Mouse (Mus musculus) limb, embryonic 13.5 days (tissue): ENCODE measurements around the gene Ptprt. TPM values are rescaled to one million over a fixed set of nuclear protein-coding genes. Genes with fewer than 3 reads are reported as not detected.

Source experiments
- ATAC-seq: fragments of 200-750 bp; cut with Nextera tagmentation; 2 replicates; pipeline ENCODE4 v1.8.0; 2017; ENCODE audit warnings: low read depth, moderate number of reproducible peaks, moderate TSS enrichment; ENCODE audit not compliant: low FRiP score
- H3K27ac ChIP-seq: fragments of 300-500 bp; sonication (generic); 2 replicates; pipeline ENCODE4 v1.5.1; 2015; ENCODE audit warnings: inconsistent platforms, mild to moderate bottlenecking, moderate library complexity
- H3K27me3 ChIP-seq: fragments of 300-500 bp; sonication (generic); 2 replicates; pipeline ENCODE4 v1.6.1; 2015; ENCODE audit warnings: mild to moderate bottlenecking, inconsistent platforms
- H3K36me3 ChIP-seq: fragments of 300-500 bp; sonication (generic); 2 replicates; pipeline ENCODE4 v1.6.1; 2015; ENCODE audit warnings: inconsistent platforms, mild to moderate bottlenecking, moderate library complexity
- H3K4me1 ChIP-seq: fragments of 300-500 bp; sonication (generic); 2 replicates; pipeline ENCODE4 v1.6.1; 2015; ENCODE audit warnings: inconsistent platforms
- H3K4me2 ChIP-seq: fragments of 300-500 bp; sonication (generic); replicated peaks from 2 replicates; pipeline ENCODE4 v1.6.1; 2015; ENCODE audit warnings: inconsistent platforms, mild to moderate bottlenecking, moderate library complexity
- H3K4me3 ChIP-seq: fragments of 300-500 bp; sonication (generic); 2 replicates; pipeline ENCODE4 v1.5.1; 2015; ENCODE audit warnings: moderate library complexity, mild to moderate bottlenecking, inconsistent platforms
- H3K9ac ChIP-seq: fragments of 300-500 bp; sonication (generic); 2 replicates; pipeline ENCODE4 v1.6.1; 2015; ENCODE audit warnings: mild to moderate bottlenecking, inconsistent platforms
- H3K9me3 ChIP-seq: fragments of 300-500 bp; sonication (generic); 2 replicates; pipeline ENCODE4 v1.6.1; 2016; ENCODE audit warnings: inconsistent platforms
- WGBS: fragments of 180-500 bp; shearing (Covaris S2); methylation state at CpG from one replicate; pipeline ENCODE4 v1.1.7; 2015; 5-methylcytosine and 5-hydroxymethylcytosine counted together
- polyA plus RNA-seq: library from polyadenylated mRNA; unstranded; fragments of >200 nt; fragmentation: Nextera tagmentation; extraction: Ambion mirVana; gene quantifications from 2 replicates; pipeline ENCODE4 v1.2.1, GENCODE M21; 2015

The Ptprt gene
- polyA plus RNA-seq, 1 experiment from 2014 or later, result 2.6 TPM

DNA sequence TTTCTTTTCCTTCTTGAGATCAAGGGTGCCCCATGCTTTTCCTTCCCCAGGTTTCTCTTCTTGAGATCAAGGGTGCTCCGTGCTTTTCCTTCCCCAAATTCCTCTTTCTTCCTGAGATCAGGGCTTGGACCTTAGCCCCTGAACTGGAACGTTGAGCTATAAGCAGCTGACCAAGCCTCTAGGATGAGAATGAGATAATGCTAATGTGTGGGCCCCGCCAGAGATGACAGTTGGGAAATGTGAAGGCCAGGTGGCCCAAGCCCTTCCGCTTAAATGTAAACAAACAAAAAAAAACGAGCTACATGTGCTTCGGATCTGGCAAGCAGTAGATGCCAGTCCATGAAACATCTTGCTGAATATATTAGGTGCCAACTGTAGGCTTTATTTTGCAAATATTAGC, 266.3 kb downstream of the Ptprt start:
- H3K27me3 ChIP-seq, result no peaks in the 10 kb centered on the region
- H3K4me3 ChIP-seq, result no peak overlapping the region
- H3K9ac ChIP-seq, result no peak overlapping the region
- H3K36me3 ChIP-seq, result no peaks in the 10 kb centered on the region
- no peak overlapping the region for H3K27ac ChIP-seq
- no peak overlapping the region for H3K4me2 ChIP-seq
- H3K9me3 ChIP-seq, result no peaks in the 10 kb centered on the region
- peaks cover 18% of the 10 kb centered on the region for H3K4me1 ChIP-seq
- no peak for ATAC-seq
- 57% methylated on average over 6 of the region's 6 CpGs for WGBS

DNA sequence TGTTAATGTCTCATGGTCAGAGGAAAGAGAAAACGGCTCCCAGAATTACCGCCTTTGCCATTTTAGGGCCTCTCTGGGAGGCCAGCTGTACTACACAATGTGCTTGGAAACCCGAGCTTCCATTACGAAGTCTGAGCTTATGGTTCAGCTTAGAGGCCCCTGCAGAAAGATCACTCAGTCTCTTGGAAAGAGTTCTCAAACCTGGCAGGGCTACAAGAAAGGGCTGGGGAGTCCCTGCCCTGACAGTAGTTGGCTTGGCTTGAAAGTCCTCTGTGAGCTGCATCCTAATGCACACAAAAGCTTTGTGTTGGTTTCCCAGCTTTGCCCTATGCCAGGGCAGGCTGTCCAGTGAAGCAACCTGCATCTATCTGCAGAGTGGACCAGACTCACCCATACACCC, 269.1 kb downstream of the Ptprt start:
- no peaks in the 10 kb centered on the region for H3K27me3 ChIP-seq
- no peak overlapping the region for H3K4me2 ChIP-seq
- 22% methylated on average over 4 of the region's 4 CpGs for WGBS
- no peak overlapping the region for H3K4me3 ChIP-seq
- no peak overlapping the region; the same call in 1 of the 2 replicates for H3K27ac ChIP-seq
- H3K36me3 ChIP-seq, result no peaks in the 10 kb centered on the region
- H3K4me1 ChIP-seq, result peaks cover 18% of the 10 kb centered on the region
- H3K9ac ChIP-seq, result no peak overlapping the region
- peak; percentile 48; the same call in 1 of the 2 replicates for ATAC-seq
- no peaks in the 10 kb centered on the region for H3K9me3 ChIP-seq

DNA sequence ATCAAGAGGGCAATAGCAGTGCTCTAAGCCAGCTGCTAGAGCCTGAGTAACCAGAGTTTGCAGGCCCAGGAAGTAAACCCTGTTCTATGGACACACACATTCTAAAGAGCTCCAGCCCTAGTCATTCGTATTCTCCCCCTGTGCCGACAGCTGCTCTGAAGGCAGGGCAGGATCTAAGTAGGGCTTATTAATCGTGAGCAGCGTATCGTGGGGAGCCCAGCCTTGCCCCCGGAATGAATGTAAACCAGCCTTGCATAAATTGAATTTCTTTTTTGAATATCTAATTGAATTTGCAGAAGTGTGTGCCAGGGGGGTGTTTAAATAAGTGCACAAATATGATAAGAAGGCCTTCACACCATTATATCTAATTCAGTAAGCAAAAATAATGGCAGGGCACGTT, 283.6 kb downstream of the Ptprt start:
- Histone ChIP-seq H3K4me3 (no peak overlapping the region), H3K9ac (no peak overlapping the region), H3K36me3 (no peaks in the 10 kb centered on the region), H3K27ac (no peak overlapping the region), H3K9me3 (no peaks in the 10 kb centered on the region), H3K4me1 (no peaks in the 10 kb centered on the region), H3K27me3 (no peaks in the 10 kb centered on the region), H3K4me2 (no peak overlapping the region)
- WGBS, result 84% methylated on average over 7 of the region's 7 CpGs
- ATAC-seq, result no peak

DNA sequence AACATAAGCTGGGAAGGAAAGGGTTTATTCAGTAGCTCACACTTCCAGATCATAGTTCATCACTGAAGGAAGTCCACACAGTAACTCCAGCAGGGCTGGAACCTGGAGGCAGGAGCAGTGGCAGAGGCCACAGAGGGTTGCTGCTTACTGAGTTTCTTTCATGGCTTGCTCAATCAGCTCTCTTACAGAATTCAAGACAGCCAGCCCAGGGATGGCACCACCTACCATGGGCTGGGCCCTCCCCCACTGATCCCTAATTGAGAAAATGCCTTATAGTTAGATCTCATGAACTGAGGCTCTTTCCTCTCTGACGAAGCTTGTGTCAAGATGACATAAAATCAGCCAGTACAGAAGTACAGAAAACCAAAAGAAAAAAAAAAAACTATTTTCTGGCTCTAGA, 311.9 kb downstream of the Ptprt start:
- no peaks in the 10 kb centered on the region for H3K27me3 ChIP-seq
- H3K4me1 ChIP-seq, result no peaks in the 10 kb centered on the region
- 32% methylated on average over 1 of the region's 1 CpGs for WGBS
- H3K4me3 ChIP-seq, result no peak overlapping the region
- no peak for ATAC-seq
- no peak overlapping the region for H3K9ac ChIP-seq
- no peak overlapping the region for H3K27ac ChIP-seq
- no peak overlapping the region for H3K4me2 ChIP-seq
- H3K9me3 ChIP-seq, result no peaks in the 10 kb centered on the region
- no peaks in the 10 kb centered on the region for H3K36me3 ChIP-seq

DNA sequence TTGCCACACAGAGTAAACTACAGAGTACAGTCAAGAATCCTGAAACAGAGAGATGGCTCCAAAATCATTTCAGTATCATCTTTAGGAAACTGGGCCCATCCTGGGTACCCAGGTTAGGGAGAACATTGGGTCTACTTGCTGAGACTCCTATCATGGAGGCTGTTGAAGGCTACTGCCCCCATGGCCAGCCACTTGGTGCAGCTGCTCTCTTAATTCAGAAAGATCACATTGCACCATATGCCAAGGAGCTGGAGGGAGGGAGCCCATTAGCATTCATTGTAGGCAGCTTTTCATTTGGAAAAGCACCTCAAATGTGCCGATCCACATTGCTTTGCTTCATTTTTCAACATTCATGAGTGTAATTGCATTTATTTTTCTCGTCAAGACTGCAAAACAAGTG, 319.1 kb downstream of the Ptprt start:
- H3K27ac ChIP-seq, result no peak overlapping the region
- 54% methylated on average over 2 of the region's 2 CpGs for WGBS
- H3K4me2 ChIP-seq, result no peak overlapping the region
- no peaks in the 10 kb centered on the region for H3K27me3 ChIP-seq
- H3K4me1 ChIP-seq, result no peaks in the 10 kb centered on the region
- no peak overlapping the region for H3K9ac ChIP-seq
- H3K4me3 ChIP-seq, result no peak overlapping the region
- no peaks in the 10 kb centered on the region for H3K36me3 ChIP-seq
- ATAC-seq, result no peak
- H3K9me3 ChIP-seq, result no peaks in the 10 kb centered on the region

DNA sequence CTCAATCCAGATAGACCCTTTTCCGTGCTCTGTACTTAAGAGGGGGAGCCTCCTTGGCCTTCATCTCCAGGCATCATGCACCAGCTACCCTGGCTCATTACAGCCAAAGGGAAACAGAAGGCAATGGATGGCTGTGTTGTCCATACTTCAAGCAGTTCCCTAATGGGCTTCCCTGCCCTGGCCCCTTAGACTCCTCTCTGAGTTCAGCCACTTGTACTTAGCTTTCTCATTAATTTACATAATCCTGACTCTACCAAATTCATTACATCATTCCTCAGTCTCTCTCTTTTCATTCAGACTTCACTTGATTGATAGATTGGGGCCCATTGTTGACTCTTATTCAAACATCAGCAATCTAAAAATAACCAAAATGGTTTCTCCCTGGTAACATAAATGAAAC, 320.7 kb downstream of the Ptprt start:
- Histone ChIP-seq H3K9ac (no peak overlapping the region), H3K27me3 (no peaks in the 10 kb centered on the region), H3K4me3 (no peak overlapping the region), H3K27ac (no peak overlapping the region), H3K36me3 (no peaks in the 10 kb centered on the region), H3K4me1 (no peaks in the 10 kb centered on the region), H3K9me3 (no peaks in the 10 kb centered on the region), H3K4me2 (no peak overlapping the region)
- ATAC-seq, result no peak
- WGBS, result 61% methylated on average over 1 of the region's 1 CpGs

DNA sequence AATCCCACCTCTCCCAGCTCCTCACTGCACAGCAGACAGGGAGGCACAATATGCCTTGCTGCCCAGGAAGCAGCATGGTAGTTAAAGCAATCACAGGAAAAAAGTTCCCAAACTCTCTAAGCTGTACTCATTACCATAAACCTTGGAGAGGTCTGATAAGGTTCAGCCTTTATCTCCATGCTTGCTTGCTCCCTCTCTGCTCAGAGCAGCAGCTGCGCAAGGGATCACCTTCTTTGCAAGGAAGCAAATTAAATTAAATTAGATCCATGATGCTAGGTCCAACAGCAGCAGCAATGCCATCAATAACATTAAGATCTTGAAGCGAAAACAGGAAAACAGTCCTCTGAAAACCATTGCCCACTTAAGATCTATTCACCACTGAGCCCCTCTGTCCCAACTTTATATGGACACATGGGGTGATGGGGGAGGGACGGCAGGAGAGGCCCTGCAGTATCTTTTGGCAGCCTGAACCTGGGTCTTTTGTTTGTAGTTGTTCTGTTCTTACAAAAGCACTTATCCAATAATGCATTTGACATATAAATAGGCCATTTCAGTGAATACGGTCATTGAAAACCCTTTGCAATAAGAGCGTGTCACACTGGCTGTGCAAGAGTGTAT, 328.8 kb downstream of the Ptprt start:
- Histone ChIP-seq H3K27me3 (no peaks in the 10 kb centered on the region), H3K27ac (no peak overlapping the region), H3K9ac (no peak overlapping the region), H3K4me2 (no peak overlapping the region), H3K4me3 (no peak overlapping the region), H3K4me1 (no peaks in the 10 kb centered on the region), H3K9me3 (no peaks in the 10 kb centered on the region), H3K36me3 (no peaks in the 10 kb centered on the region)
- no peak for ATAC-seq
- 70% methylated on average over 5 of the region's 5 CpGs for WGBS

DNA sequence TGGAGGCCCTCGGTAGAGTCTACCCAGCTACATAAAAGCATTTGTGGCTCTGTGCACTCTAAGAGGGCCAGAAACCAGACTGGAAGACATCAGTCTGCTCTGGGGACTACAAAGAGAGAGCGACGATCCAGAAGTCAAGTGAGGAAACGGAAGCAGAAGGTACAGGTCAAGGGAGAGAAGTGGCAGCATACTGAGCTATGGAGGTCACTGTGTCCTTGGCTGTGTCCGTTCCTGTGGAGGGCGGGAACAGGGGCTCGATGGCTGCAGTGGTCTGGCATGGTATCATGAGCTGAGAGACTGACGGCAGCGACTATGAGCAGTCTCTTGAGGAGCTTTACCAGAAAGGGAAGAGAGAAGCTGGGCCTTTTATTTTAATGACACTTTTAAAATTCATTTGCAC, 331.5 kb downstream of the Ptprt start:
- 83% methylated on average over 9 of the region's 9 CpGs for WGBS

DNA sequence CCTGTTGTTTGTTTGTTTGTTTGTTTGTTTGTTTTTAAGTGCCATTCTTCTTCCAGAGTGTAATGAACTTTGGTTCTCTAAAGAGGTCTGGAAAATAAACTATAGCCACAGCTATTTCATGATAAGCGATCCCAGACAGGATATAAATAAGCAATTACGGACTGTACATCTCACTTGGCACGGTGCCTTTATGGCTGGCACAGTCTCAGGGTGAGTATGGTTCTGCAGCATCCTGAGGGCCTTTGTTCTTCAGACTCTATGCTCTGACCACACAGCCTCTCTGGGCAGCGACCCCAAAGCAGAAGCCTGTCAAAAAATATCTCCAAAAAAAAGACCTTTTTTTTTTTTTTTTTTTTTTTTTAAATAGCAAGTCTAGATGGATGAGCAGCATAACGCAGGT, 338.5 kb downstream of the Ptprt start:
- ATAC-seq, result no peak
- H3K9ac ChIP-seq, result no peak overlapping the region
- H3K4me3 ChIP-seq, result no peak overlapping the region
- H3K27ac ChIP-seq, result no peak overlapping the region
- H3K27me3 ChIP-seq, result no peaks in the 10 kb centered on the region
- H3K4me1 ChIP-seq, result peaks cover 11% of the 10 kb centered on the region; the same call in 1 of the 2 replicates
- H3K4me2 ChIP-seq, result no peak overlapping the region
- no peaks in the 10 kb centered on the region for H3K36me3 ChIP-seq
- WGBS, result 78% methylated on average over 5 of the region's 5 CpGs
- H3K9me3 ChIP-seq, result peaks cover 4% of the 10 kb centered on the region; the same call in 1 of the 2 replicates

More for the DNA sequence above, 331.5 kb downstream of the Ptprt start:
- no peaks in the 10 kb centered on the region for H3K9me3 ChIP-seq
- no peaks in the 10 kb centered on the region for H3K36me3 ChIP-seq
- H3K27ac ChIP-seq, result no peak overlapping the region
- H3K9ac ChIP-seq, result no peak overlapping the region
- ATAC-seq, result no peak
- H3K4me1 ChIP-seq, result peaks cover 7% of the 10 kb centered on the region; the same call in 1 of the 2 replicates
- H3K4me2 ChIP-seq, result no peak overlapping the region
- H3K4me3 ChIP-seq, result no peak overlapping the region
- H3K27me3 ChIP-seq, result no peaks in the 10 kb centered on the region

DNA sequence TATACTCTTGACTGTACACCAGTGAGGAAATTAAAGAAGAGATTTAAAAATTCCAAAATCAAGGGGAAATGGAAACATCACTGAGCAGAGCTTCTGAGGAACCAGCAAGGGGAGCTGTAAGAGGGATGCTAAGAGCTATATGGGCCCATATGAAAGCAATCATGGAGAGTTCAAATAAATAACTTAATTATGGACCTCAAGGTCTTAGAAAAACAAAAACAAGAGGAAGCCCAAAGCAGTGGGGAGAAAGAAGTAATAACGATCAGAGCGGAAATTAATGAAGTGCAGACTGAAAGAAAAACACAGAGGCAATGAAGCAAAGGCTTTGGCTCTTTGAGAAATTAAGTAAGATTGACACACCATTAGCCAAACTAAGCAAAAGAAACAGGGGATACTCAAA, 353.0 kb downstream of the Ptprt start:
- no peaks in the 10 kb centered on the region for H3K27me3 ChIP-seq
- no peak overlapping the region for H3K4me3 ChIP-seq
- no peaks in the 10 kb centered on the region for H3K36me3 ChIP-seq
- no peak overlapping the region for H3K4me2 ChIP-seq
- H3K9me3 ChIP-seq, result no peaks in the 10 kb centered on the region
- no peak overlapping the region for H3K27ac ChIP-seq
- no peak for ATAC-seq
- H3K9ac ChIP-seq, result no peak overlapping the region
- H3K4me1 ChIP-seq, result no peaks in the 10 kb centered on the region
- 21% methylated on average over 2 of the region's 2 CpGs for WGBS

DNA sequence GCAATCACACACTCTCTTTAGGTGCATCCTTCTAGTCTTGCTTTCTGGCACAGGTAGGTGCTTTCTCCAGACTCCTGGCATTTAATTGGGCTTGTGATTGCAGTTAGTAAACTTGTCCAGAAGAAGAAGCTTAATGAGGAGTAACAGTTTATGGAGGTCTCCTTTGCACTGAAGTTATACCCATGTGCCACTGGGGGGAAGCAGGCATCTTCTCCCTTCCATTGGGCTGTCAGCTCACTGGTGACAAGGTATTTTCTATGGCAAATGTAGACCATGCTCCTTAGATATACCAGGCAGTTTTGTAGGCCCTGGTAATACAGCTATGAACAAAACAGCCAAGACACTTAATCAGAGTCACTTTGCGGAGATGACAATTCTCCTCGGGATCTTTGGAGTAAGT, 366.9 kb downstream of the Ptprt start:
- 91% methylated on average over 2 of the region's 2 CpGs for WGBS
- Histone ChIP-seq H3K4me1 (no peaks in the 10 kb centered on the region), H3K27ac (no peak overlapping the region), H3K36me3 (no peaks in the 10 kb centered on the region), H3K9ac (no peak overlapping the region), H3K4me2 (no peak overlapping the region), H3K9me3 (peaks cover 9% of the 10 kb centered on the region; the same call in 1 of the 2 replicates), H3K4me3 (no peak overlapping the region), H3K27me3 (no peaks in the 10 kb centered on the region)
- no peak for ATAC-seq

DNA sequence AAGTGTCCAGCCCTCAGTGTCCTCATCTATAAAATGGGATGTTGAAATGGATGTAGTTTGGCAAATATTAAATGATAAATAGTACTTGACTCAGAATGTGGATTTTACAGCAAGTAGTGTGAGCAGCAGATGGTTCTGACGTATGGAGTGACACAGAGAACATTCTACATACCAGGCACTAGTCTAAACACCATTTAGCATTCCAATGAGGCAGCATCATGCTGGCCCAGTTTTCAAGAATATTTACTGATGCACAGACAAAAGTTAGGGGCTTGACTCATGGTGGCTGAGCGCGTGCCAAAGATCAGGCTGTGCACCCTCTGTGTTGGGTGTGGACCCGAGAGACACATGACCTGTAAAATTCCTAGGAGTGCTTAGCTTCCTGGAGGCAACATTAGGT, 378.3 kb downstream of the Ptprt start:
- no peak for ATAC-seq
- 84% methylated on average over 4 of the region's 4 CpGs for WGBS

DNA sequence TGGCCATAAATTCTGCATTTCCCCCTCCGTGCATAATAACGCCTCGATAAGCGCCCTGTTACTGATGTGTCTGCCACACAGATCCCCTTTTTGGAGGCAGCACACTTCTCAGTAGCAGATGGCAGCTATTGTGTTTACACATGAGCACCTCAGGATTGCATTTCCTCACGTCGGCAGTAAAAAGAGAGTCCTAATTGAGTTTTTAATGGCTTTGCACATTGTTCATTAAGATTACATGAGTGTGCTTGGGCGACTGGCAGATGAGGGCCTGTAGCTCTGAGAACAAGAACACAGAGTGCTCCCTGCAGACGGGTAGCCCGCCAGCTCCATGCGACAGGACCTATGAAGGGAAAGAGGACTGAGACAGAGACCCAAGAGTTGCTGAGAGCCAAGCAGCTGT, 378.8 kb downstream of the Ptprt start:
- no peak overlapping the region for H3K4me3 ChIP-seq
- 32% methylated on average over 10 of the region's 10 CpGs for WGBS
- H3K4me1 ChIP-seq, result 0 out of 2 replicates have a peak, but pooled peaks cover 4% of the 10 kb centered on the region
- no peaks in the 10 kb centered on the region for H3K27me3 ChIP-seq
- 0 out of 2 replicates have a peak, but pooled peaks cover under 1% of the 10 kb centered on the region for H3K9me3 ChIP-seq
- no peaks in the 10 kb centered on the region for H3K36me3 ChIP-seq
- H3K27ac ChIP-seq, result no peak overlapping the region
- H3K9ac ChIP-seq, result no peak overlapping the region
- ATAC-seq, result no peak
- H3K4me2 ChIP-seq, result no peak overlapping the region

More for the DNA sequence above, 378.3 kb downstream of the Ptprt start:
- H3K27ac ChIP-seq, result no peak overlapping the region
- 0 out of 2 replicates have a peak, but pooled peaks cover 4% of the 10 kb centered on the region for H3K4me1 ChIP-seq
- no peaks in the 10 kb centered on the region for H3K36me3 ChIP-seq
- no peak overlapping the region for H3K9ac ChIP-seq
- H3K9me3 ChIP-seq, result peaks cover 5% of the 10 kb centered on the region
- no peak overlapping the region for H3K4me3 ChIP-seq
- H3K4me2 ChIP-seq, result no peak overlapping the region
- H3K27me3 ChIP-seq, result no peaks in the 10 kb centered on the region
